Mouse (Mus musculus): ENCODE results near the gene Cir1.

The Cir1 gene

DNA sequence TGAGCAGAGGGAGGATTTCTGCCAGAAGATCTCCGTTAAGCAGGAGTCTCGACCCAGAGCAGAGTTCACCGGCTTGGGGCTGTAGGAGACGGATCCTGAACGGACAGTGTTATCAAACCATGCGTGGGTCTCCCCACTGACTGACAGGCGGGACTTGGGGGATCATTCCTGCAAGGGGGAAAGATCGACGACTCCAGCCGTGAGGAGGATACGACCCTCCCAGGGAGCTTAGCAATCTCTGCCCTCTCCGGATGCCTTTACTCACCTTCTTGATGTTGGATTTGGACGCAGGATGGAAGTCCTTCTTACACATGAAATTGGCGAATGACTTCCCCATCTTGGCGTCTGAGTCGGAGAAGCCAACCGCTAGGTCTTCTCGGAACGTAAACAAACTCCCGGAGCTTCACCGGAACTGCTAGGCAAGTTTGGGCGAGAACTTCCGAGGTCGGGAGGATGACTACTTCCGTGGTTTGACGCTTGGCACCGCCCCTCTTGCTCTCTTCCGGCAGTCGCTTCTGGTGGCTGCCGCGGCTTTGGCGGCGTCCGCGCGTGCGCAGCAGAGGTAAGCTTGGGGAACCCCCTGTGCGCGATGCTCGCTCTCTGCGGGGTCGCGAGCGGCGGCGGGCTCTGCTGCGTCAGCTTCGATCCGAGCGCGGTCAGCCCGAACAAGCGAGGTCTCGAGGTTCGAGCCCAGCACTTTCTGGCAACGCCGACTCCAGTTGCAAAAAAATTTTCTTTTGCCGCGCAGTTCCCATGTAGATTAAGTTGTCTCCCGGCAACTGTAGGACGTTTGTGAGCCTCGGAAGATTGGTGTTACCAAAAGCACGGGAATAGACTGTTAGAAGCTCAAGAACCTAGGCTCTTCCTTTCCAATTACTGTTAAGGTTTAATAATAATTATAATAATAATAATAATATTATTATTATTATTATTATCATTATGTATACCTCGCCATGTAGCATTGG is at the start of gene Cir1, which contains the start of gene Scrn3:
Cir1 (minus strand) TSS at position 550 of the 965 bp plus-strand sequence.
Scrn3 (plus strand) TSS at position 450 of the 965 bp plus-strand sequence.
- peak; percentile 89 to 92 for DNase-seq (ENCODE audit: low spot score in 2 of 2)

DNA sequence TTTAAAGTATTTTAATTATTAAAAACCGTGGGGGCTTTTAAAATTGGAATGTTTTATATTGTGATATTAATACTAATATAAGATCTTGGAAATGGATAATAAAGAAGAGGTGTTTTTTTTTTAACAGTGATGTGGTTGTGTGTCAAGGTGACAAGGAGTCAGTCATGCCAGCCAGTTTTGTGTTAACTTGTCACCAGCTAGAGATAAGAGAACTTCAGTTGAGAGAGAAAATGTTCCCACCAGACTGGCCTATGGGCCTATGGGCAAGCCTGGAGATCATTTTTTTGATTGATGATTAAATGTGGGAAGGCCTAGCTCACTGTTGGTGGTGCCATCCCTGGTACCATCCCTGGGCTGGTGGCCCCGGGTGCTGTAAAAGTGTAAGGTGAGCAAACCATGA is 48.0 kb upstream of the Cir1 start:
- no peak for DNase-seq (ENCODE audit: low spot score in 2 of 2)

DNA sequence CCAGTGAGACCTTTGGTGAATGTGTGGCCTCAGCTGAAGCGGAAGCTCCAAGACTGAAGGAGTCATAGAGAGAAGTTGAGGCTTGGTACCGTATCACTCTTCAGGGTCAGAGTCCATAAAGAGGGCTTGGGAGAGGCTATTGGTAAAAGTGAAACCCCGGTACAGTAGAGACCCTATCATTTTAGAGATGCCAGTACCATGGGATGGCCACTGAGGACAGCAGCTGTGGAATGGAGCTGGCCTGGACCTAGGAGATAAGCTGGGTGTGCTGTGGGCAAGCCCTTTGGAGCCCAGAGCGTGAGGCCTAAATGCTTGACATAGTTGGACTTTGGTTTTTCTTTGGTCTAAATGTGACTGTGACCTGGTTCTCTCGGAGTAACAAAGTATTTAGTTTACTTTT is 47.4 kb upstream of the Cir1 start:
- no peak for DNase-seq (ENCODE audit: low spot score in 2 of 2)

DNA sequence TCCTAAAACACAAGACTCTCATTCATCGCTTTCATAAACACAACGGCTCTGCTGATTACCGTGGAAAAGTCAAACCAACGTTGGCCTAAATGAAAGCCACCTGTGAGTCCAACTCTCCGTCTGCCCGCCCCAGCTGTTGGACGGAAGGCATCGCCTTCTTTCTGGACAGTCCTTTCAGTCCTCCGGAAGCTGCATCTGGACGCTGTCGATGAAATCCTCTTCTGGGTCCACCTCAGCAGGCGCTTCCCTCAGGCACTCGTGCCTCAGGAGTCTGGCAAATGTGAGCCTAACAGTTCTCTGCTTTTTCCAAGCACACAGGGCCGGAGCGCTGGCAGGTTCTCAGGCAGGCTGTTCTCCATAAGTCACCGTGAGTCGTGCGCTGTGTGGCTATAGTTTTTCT is 44.5 kb upstream of the Cir1 start:
- no peak for DNase-seq (ENCODE audit: low spot score in 2 of 2)

DNA sequence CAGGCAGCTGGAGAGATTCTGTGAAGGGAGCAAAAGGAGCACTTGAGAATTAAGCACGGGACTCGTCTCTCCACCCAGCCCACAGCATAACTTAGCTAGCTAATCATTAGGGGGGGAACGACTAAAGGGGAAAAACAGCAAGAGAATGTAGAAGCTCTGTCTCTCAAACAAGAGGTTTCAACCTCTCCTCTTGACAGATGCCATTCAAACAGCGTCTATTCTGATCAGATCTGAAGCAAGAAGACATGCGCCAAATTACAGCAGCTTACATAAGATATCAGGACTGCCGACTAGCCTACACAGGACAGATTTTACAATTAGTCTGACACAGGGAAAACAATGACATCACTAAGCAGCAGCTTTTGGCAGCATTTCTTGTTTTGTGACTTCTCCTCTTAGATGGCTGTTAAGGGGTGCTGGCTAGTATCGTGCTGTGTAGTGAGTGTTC is 39.5 kb upstream of the Cir1 start:
- no peak for DNase-seq (ENCODE audit: low spot score in 2 of 2)

DNA sequence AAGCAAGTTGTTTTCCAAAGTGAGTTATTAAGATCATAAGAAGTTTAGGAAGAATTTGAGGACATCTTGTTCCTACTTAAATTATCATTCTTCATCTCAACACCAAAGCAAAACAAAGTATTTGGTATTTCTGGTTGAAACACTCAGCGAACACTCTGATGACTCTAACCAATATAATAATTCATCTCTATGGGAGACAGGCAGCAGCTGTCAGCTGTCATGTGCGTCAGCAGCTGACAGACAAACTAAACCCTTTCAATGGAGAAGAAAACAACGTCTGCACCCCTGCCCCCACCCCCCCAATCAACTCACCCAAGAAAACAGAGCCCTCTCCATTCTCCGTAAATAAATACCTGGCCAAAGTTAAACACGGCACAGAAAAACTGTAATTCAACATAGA is 39.0 kb upstream of the Cir1 start:
- DNase-seq (ENCODE audit: low spot score in 2 of 2): no peak

DNA sequence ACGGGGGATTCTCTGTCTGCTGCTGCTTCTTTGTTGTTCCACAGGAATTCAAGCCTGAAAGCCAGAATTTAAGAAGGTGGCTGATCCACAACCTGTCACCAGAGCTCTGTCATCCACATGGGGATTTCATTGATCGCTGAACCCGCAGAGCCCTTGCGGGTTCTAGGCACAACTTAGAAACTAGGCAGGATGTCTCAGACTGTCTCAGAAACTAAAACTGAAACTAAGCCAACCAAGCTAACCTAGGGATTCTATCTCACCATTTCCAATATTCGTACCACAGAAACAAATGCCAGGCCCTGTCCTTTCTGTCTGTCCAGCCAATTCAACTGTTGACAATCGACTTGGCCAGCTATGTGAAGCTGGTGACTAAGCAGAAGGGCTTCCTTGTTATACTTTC is 35.7 kb upstream of the Cir1 start:
- no peak for DNase-seq (ENCODE audit: low spot score in 2 of 2)

DNA sequence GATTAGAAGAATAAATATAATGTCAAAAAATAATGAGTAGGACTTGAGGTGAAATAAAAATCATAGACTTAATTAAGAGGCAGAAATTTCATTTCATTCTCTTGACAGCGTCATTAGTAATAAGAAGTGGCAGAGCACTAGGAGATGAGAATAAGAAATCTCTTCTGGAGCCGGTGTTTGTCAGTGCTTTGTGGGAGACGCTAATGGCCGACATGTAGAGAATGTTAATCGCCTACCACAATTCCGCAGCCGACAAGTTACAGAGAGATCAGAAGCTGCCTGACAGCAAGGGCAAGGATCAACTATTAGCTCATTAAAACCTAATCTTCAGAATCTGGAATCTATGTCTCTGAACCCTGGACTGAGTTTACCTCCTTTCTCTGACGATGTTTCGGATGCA is 35.3 kb upstream of the Cir1 start:
- DNase-seq (ENCODE audit: low spot score in 2 of 2): no peak

DNA sequence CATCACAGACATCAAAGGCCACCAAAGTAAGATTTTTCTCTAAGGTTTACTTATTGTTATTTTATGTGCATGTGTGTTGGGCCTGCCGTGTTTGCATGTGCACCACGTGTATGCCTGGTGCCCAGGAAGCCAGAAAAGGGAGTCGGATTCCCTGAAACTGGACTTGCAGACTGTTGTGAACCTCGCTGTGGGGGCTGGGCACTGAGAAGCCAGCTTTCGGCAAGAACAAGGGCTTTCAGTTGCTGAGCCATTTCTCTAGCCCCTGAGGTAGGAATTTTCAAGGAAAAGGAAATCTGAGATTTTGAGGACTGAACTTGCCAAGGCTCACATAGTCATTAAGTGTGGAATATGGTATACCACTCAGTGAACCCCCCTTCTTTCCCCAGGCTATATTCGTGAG is 34.6 kb upstream of the Cir1 start:
- no peak for DNase-seq (ENCODE audit: low spot score in 2 of 2)

DNA sequence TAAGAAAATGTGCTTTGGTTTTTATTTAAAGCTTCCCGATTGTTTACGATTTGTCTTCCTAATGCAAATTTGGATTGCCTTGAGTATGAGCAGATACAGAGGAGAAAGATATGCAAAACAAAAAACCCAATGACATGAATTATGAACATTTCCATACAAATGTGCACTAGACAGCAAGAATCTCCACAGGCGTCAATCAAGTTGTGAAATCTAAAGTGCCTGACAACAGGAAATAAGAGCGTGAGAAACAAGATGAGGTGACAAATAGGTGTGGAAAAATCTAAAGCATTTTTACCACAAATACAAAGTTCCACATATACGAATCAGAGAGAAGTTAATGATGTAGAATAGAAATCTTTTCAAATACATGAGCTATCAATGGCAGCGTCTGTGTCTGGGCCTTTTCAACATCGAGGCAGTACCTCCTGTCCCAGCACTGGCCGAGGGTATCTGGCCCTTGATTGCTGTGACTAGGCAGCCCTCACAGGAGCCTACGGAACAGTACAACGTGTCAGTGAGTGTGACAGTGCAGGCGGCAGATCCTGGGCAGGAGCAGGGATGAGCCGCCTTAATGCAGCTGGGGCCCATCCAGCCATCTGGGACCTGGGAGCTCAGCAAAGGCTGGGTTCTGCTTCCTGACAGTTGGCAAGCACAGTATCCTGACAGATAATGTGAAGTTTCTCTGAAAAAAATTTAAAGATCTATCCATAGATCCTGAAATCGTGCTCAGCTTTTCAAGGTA is 34.0 kb upstream of the Cir1 start:
- peak; percentile 22 to 37 for DNase-seq (ENCODE audit: low spot score in 2 of 2)

DNA sequence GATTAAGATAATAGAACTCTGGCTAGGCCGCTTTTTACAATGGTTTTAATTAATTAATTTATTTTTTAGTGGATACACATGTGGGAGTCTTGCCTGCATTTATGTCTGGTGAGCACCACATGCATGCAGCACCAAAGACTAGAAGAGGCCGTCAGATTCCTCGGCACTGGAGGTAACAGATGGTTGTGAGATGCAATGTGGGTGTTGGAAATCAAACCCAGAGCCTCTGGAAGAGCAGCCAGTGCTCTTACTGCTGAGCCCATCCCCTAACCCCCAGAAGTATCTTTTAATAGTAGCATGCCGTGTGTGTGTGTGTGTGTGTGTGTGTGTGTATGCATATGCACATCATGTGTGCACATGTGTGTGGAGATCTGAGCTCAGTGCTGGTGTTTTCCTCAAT is 32.7 kb upstream of the Cir1 start:
- DNase-seq (ENCODE audit: low spot score in 2 of 2): no peak

DNA sequence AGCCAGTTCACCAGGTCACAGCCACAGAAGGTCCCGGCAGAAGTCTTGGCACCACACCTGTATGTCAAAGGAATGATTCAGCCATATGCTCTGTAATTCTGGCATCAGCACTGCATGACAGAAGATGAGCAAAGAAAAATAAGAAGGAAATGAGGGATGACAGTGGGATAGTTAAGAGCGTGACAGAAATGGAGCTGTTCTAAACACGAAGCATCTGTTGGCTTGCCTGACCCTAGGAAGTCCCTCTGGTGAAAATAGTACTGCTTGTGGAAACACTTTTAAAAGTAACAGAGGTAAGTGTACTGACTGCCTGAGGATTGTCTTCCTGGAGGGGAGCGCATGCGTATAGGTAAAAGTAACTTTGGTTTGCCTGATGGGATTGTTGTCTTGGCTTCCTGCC is 31.2 kb upstream of the Cir1 start:
- DNase-seq (ENCODE audit: low spot score in 2 of 2): no peak

DNA sequence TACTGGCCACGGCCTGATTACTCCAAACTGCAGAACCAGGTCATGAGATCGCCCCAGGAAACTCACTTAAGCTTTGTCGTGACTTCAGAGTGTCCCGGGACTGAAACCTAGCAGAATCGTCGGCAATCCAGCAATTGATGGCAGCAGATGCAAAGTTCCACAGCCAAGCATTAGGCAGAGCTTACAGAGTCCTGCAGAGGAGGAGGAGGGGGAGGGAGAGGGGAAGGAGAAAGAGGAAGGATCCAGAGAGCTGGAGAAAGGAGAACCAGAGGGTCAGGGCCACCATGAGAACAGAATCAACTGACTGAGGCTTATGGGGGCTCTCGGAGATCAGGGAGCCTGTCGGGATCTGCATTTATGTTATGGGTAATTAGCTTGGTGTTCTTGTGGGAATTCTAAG is 25.9 kb upstream of the Cir1 start:
- no peak for DNase-seq (ENCODE audit: low spot score in 2 of 2)

DNA sequence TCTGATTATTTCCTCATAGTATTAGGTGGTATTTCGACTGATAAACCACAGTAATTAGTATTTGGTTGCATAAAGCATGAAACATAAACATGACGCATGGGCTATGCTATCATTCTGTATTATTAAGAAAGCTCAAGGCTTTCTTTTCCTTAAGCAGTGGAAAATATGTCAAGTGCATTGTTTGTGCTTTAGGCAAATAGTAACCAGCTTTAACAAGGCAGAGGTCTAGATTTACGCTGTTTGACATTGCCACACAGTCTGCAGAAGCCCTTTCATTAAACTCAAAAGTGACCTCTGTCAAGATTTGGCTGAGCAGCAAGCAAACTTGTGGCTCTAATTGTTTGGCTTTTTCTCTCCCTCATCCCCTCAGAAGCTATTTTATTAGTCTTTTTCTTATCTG is 23.4 kb upstream of the Cir1 start:
- DNase-seq (ENCODE audit: low spot score in 2 of 2): no peak

DNA sequence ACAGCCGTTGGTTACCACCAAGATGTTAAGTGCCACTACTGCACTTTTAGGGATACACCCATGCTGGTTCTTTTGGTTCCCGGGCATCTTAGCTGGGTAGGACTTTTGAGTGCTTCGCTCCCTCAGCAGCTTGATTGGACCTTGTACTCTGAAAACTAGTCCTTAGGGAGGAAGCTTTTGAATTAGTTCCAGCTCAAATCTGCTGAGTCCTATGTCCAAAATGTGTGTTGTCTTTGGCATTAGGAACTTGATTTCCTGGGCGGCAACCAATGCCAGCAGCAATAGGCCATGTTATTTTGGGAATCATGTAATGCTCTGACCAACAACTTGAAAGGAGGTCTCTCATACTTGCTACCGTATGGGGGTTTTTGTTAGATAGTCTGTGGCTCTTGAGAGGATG is 13.4 kb upstream of the Cir1 start:
- no peak for DNase-seq (ENCODE audit: low spot score in 2 of 2)

DNA sequence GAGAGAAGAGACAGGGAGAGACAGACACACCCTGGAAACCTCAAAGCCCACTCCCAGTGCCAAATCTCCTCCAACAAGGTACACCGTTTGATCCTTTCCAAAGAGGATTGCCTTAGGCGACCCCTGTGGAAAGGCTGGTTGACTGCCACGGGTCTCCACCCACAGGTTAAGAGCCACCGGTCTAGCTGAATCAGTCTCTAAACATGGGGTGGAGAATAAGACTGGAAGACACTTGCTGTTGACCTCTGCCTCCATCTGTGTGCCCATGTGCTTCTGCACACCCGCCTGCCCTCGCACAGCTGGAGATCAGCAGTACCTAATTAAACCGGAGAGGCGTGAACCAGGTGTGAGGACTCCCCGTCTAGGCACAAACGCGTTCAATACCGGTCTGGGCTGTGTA is 10.5 kb upstream of the Cir1 start:
- no peak for DNase-seq (ENCODE audit: low spot score in 2 of 2)

DNA sequence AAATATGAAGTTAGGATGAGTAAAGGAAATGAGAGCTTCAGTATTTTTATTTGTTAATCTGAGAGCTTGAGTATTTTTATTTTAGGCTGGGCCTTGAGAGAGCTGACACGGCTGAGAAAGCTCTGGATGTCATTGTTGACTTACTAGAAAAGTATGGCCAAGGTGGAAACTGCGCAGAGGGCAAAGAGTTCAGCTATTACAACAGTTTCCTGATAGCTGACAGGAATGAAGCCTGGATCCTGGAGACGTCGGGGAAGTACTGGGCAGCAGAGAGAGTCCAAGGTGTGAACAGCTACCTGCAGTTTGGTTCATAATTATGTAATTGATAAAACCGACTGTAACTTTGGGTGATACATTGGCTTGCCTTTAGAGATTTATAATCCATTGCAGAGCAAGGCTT is 6.7 kb upstream of the Cir1 start:
- DNase-seq (ENCODE audit: low spot score in 2 of 2): no peak

DNA sequence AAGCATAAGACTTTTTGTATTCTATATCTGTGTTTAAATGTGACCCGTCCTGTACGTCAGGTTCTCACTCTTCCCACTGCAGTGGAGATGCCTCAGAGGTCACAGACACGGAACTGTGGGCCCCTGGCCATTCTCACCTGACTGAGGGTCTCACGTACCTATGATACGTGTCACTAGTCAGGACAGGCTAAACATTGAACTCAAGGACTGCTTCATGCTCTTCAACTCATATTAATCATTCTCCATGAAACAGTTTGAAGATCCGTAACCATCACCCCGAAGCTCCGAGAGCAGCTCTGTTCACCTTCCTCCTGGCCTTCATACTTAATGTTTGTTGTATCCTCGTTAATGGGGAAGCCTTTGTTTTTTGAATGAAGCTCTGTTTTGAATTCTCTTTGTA is 4.9 kb upstream of the Cir1 start:
- no peak for DNase-seq (ENCODE audit: low spot score in 2 of 2)

DNA sequence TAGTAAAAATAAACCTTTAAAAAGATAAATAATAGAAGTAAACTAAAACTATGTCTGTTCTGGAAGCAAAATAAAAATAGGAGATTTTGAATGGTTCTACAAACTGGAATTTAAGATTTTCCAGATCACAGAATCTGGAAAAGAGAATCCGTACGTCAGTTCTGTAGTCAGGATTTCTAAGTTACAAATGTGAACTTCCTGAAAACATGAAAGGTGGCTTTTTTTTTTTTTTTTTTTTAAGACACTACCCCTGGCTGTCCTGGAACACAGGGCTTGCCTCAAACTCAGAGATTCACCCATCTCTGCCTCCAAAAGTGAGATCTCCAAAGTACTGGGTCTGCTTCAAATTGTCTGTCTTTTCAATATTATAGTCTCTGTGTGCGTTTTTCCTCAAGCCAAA is 1.8 kb upstream of the Cir1 start:
- no peak for DNase-seq (ENCODE audit: low spot score in 2 of 2)

DNA sequence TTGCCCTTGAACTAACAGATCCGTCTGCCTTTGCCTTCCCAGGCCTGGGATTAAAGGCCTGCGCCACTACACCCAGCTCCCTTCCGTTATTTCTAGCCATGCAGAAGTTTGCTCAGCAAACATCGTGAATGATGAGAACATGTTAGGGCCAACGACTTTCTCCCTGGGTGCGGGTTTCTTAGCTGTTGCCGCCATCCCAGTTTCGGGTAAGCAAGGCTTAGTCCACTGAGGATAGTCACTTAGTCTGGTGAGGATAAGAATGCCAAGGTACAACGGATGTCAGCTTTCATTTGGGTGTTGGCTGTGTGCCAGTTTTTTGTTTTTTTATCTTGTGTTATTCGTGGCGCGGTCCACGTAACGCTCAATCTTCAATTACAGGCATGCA is 608 bp upstream of the Cir1 start:
- no peak for DNase-seq (ENCODE audit: low spot score in 2 of 2)

DNA sequence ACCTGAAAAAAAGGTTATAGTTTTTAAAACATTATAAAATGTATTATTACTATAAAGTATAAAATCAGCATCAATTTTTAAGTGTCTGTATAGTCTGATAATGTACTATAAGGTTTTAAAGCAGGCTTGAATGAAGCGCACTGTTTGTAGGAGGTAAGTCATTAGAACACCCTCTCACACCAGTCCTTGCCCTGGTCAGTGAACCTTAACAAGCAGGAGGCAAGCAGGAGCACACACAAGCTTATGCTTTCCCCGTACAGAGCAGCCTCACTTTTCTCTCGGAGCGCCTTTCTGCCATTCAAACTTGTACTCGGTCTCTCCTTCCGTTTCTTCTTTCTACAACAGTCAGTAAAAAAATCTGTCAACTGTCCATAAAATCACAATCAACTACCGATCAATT is 6.5 kb downstream of the Cir1 start:
- no peak for DNase-seq (ENCODE audit: low spot score in 2 of 2)

DNA sequence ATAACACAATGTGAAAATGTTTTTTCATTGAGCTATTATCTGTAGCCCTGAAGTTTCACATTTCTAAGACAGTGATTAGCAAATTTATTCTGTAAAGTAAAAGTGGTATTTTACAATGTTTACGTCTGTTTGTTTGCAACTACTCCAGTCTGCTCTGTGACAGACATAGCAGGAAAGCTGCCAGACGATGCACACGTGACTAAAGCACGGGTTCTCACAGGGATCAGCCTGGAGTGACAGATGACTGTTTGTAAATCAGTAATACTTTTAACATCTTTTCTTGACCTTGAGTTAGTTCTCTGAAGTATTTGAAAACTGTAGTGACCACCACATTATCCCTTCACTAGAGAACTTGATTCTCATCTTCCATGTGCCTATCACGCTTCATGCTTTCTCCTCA is 8.0 kb downstream of the Cir1 start:
- DNase-seq (ENCODE audit: low spot score in 2 of 2): no peak

DNA sequence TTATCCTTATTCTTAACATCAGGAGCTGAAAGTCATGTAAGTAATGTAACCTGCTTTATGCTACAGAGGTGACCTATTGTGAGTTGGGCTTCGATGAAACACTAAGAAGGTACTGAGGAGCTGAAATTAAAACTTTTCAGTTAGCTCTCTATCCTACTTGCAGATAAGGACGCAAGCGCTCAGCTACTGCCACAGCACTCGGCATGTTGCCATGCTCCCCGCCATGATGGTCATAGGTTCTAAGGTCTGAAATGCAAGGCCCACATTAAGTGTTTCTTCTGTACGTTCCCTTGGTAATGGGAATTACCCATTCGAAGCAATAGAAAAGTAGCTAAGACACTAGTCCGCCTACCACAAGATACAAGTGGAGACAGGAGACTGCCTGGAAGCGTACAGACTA is 9.8 kb downstream of the Cir1 start:
- DNase-seq (ENCODE audit: low spot score in 2 of 2): no peak

Data from frontal cortex, postnatal 14 days (tissue).